Mouse (Mus musculus) layer of hippocampus, postnatal 36 days (tissue): ENCODE measurements at regions not wholly inside any gene's neighbourhood (a gene's known extent, or its start where the extent isn't known, plus 50 kb on each side); places are given as distances from the start of the nearest gene placed in this dataset.
"Not testable (repeated sequence)": the region's sequence is repeated elsewhere in the genome, so short reads cannot be mapped to it uniquely, and the experiment has no call there.

ENCODE experiments used
- DNase-seq, 2 experiments: peaks; one replicate each; pipeline ENCODE4 v3.0.0; 2022

GRCm38 (mm10) chr7:64027100-64027499 is 88.4 kb upstream of the Klf13 start:
- DNase-seq = no peak

- DNase-seq = no peak
These were observed 86.4 kb upstream of the Klf13 start for GRCm38 (mm10) chr7:64025155-64025554.

- peak in 1 of 2 experiments; percentile 32 for DNase-seq
These were observed 85.5 kb upstream of the Klf13 start for GRCm38 (mm10) chr7:64024253-64024652.

- DNase-seq = no peak
These were observed 84.2 kb upstream of the Klf13 start for GRCm38 (mm10) chr7:64022711-64023468.

GRCm38 (mm10) chr7:64021241-64022108 is 82.8 kb upstream of the Klf13 start:
- no peak for DNase-seq

GRCm38 (mm10) chr7:64018107-64018506 is 79.4 kb upstream of the Klf13 start:
- DNase-seq = no peak

GRCm38 (mm10) chr7:64016874-64017273 is 78.2 kb upstream of the Klf13 start:
- no peak for DNase-seq

- not testable (repeated sequence) for DNase-seq
These were observed 76.4 kb upstream of the Klf13 start for GRCm38 (mm10) chr7:64015136-64015535.

- DNase-seq = no peak
These were observed 75.5 kb upstream of the Klf13 start for GRCm38 (mm10) chr7:64014227-64014626.

GRCm38 (mm10) chr7:64013023-64013547 is 74.4 kb upstream of the Klf13 start:
- DNase-seq = no peak

- DNase-seq = no peak
These were observed 73.5 kb upstream of the Klf13 start for GRCm38 (mm10) chr7:64012268-64012601.

- no peak for DNase-seq
These were observed 73.0 kb upstream of the Klf13 start for GRCm38 (mm10) chr7:64011563-64012267.

GRCm38 (mm10) chr7:64010640-64011039 is 71.9 kb upstream of the Klf13 start:
- no peak for DNase-seq

GRCm38 (mm10) chr7:64007766-64008165 is 69.1 kb upstream of the Klf13 start:
- no peak for DNase-seq

GRCm38 (mm10) chr7:64006935-64007334 is 68.2 kb upstream of the Klf13 start:
- no peak for DNase-seq

- DNase-seq = no peak
These were observed 67.0 kb upstream of the Klf13 start for GRCm38 (mm10) chr7:64005765-64006164.

- no peak for DNase-seq
These were observed 65.2 kb upstream of the Klf13 start for GRCm38 (mm10) chr7:64003904-64004303.

GRCm38 (mm10) chr7:64001611-64002111 is 62.9 kb upstream of the Klf13 start:
- DNase-seq = no peak

GRCm38 (mm10) chr7:63998995-63999960 is 60.6 kb upstream of the Klf13 start:
- no peak for DNase-seq

- DNase-seq = no peak
These were observed 59.3 kb upstream of the Klf13 start for GRCm38 (mm10) chr7:63997997-63998396.

- DNase-seq = no peak
These were observed 57.9 kb upstream of the Klf13 start for GRCm38 (mm10) chr7:63996581-63997098.
